Mouse (Mus musculus) G1E (cell line): ENCODE measurements around the gene Klk15.

ENCODE experiments used
- CTCF ChIP-seq: IDR thresholded peaks from 2 replicates; pipeline ENCODE4 v1.5.1; 2012; ENCODE audit warnings: low read depth, low read length, inconsistent platforms, mixed read lengths
- GATA1 ChIP-seq: IDR thresholded peaks from 2 replicates; pipeline ENCODE4 v1.6.1; 2012; ENCODE audit warnings: borderline replicate concordance, low read length, inconsistent platforms, mixed read lengths
- GATA2 ChIP-seq: IDR thresholded peaks from 2 replicates; pipeline ENCODE4 v1.6.1; 2012; ENCODE audit warnings: low read depth, low read length, inconsistent platforms, borderline replicate concordance

DNA sequence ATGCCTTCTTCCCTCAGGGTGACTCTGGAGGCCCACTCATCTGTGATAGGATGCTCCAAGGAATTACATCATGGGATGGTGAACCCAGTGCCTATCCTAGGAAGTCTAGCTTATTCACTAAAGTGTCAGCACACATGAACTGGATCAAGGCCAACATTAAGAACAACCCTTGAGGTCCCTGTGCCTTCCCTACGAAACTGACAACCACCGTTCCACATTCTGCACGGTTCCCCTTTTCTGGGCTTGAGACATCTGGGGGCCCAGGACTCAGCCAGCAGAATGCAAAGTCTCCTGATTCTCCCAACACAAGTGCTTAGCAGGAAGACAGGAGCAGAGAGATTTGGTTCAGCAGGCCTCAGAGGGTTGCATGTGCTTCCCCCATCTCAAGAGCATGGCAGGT is 13.0 kb upstream of the Klk15 start:
- no peak for TF ChIP-seq CTCF
- no peak for TF ChIP-seq GATA1
- TF ChIP-seq GATA2 = no peak
